Mouse (Mus musculus) stomach, embryonic 16.5 days (tissue): ENCODE measurements around the gene Slc39a1. TPM values are rescaled to one million over a fixed set of nuclear protein-coding genes. Genes with fewer than 3 reads are reported as not detected.
A peak's percentile ranks its signal among the peaks of the same experiment; 100 is the strongest.

Experiments used
- ATAC-seq: fragments of 200-750 bp; cut with Nextera tagmentation; 2 replicates; pipeline ENCODE4 v1.8.0; 2017; ENCODE audit warnings: moderate number of reproducible peaks, moderate TSS enrichment; ENCODE audit not compliant: insufficient read depth, low FRiP score
- H3K27ac ChIP-seq: fragments of 300-500 bp; sonication (generic); 2 replicates; pipeline ENCODE4 v1.5.1; 2014; ENCODE audit warnings: low read length
- H3K27me3 ChIP-seq: fragments of 300-500 bp; sonication (generic); 2 replicates; pipeline ENCODE4 v1.6.1; 2014; ENCODE audit warnings: low read length, control low read depth, mixed read lengths; ENCODE audit not compliant: control insufficient read depth, insufficient read depth
- H3K36me3 ChIP-seq: fragments of 300-500 bp; sonication (generic); 2 replicates; pipeline ENCODE4 v1.6.1; 2014; ENCODE audit warnings: low read length; ENCODE audit not compliant: control insufficient read depth, insufficient read depth
- H3K4me1 ChIP-seq: fragments of 300-500 bp; sonication (generic); 2 replicates; pipeline ENCODE4 v1.6.1; 2014; ENCODE audit warnings: low read length, control low read depth, mixed read lengths; ENCODE audit not compliant: control insufficient read depth, insufficient read depth
- H3K4me2 ChIP-seq: fragments of 300-500 bp; sonication (generic); 2 replicates; pipeline ENCODE4 v1.6.1; 2014; ENCODE audit warnings: low read depth, low read length, mixed read lengths
- H3K4me3 ChIP-seq: fragments of 300-500 bp; sonication (generic); replicated peaks from 2 replicates; pipeline ENCODE4 v1.5.1; 2014; ENCODE audit warnings: mild to moderate bottlenecking, low read length
- H3K9ac ChIP-seq: fragments of 300-500 bp; sonication (generic); 2 replicates; pipeline ENCODE4 v1.6.1; 2014; ENCODE audit warnings: low read length
- H3K9me3 ChIP-seq: fragments of 300-500 bp; sonication (generic); replicated peaks from 2 replicates; pipeline ENCODE4 v1.6.1; 2016; ENCODE audit warnings: low read length, control low read depth; ENCODE audit not compliant: control insufficient read depth
- WGBS: fragments of 180-500 bp; shearing (Covaris S2); extraction: QIAGEN DNeasy Blood & Tissue Kit; methylation state at CpG from one replicate; pipeline ENCODE4 v1.1.7; 2014; 5-methylcytosine and 5-hydroxymethylcytosine counted together
- polyA plus RNA-seq: library from polyadenylated mRNA; unstranded; fragments of >200 nt; fragmentation: Nextera tagmentation; extraction: Ambion mirVana; gene quantifications from 2 replicates; pipeline ENCODE4 v1.2.1, GENCODE M21; 2015

Slc39a1 gene
- polyA plus RNA-seq, 1 experiment from 2014 or later: 101 TPM

DNA sequence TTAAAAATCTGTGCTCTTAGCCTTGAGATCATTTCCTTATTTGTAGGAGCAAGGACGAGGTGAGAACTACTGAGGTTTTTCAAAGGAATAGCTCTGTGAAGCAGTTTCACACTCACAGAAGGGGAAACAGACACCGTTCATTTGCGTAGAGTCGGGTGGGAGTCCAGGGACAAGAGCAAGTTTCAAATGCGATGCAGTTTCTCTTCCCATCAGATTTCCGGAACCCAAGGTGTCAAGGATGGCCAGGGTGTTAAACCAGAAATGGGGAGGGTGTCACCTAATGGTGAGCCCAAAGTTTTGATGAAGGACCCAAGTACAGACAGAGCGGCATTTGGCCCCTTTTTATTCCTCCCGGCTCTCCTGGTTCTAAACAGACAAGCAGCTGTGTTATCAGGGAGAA lies 16.9 kb upstream of the Slc39a1 start:
- WGBS: 12% methylated on average over 8 of the region's 8 CpGs
- 0 out of 2 replicates have a peak, but pooled peaks cover 3% of the 10 kb centered on the region for H3K9me3 ChIP-seq
- H3K4me3 ChIP-seq: peak overlapping the region; percentile 83
- H3K27me3 ChIP-seq: no peaks in the 10 kb centered on the region
- H3K36me3 ChIP-seq: peaks cover 4% of the 10 kb centered on the region; the same call in 1 of the 2 replicates
- H3K27ac ChIP-seq: no peak overlapping the region
- H3K9ac ChIP-seq: peak overlapping the region; percentile 89
- H3K4me1 ChIP-seq: peaks cover 3% of the 10 kb centered on the region; the same call in 1 of the 2 replicates
- no peak for ATAC-seq
- peak overlapping the region; percentile 69 for H3K4me2 ChIP-seq

DNA sequence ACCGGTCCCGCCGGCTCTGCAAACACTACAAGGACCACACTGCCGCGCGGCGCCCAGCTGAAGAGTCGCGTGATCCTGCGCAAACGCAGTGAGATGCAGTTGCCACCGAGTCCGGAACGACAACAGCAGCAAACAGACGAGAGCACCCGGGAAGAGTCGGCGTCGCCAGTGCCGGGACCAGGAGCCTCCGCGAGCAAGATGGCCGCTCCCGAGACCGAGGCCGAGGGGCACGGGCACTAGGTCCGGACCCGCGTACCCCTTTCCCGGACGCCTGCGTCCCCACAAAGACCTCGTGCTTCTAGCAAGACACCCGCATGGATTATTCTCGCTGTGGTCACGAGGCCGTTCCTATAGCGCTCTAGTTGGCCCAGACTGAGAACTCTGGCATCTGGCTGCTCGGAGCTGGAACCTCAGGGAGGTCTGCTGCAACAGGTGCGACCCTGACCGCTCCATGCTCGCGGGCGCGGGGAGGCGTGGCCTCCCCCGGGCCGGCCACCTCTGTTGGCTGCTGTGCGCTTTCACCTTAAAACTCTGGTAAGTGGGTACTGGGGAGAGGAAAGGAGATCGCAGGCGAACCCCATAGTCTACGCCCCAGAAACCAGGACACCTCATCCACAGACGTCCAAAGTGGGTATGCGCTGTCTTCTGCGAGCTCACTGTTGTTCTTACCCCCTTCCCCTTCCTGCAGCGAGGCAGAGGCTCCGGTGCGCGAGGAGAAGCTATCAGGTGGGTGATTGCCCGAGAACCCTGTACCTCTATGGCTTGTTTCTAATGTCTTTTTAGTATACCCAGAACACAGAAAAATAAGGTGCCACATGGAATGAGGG lies 16.3 kb upstream of the Slc39a1 start, which contains the start of gene Jtb:
Gene Jtb, plus strand, starts transcription at position 91 of the 827 bp plus-strand sequence.
- 0 out of 2 replicates have a peak, but pooled peaks cover 3% of the 10 kb centered on the region for H3K9me3 ChIP-seq
- WGBS: under 1% methylated on average over 61 of the region's 61 CpGs
- H3K4me2 ChIP-seq: peak within 1 kb of the TSS; percentile 69
- H3K4me1 ChIP-seq: peaks cover 3% of the 10 kb centered on the region; the same call in 1 of the 2 replicates
- peak within 1 kb of the TSS; percentile 89 for H3K9ac ChIP-seq
- peaks cover 4% of the 10 kb centered on the region; the same call in 1 of the 2 replicates for H3K36me3 ChIP-seq
- peak; percentile 97 for ATAC-seq
- H3K27me3 ChIP-seq: no peaks in the 10 kb centered on the region
- peak within 1 kb of the TSS; percentile 83 for H3K4me3 ChIP-seq
- H3K27ac ChIP-seq: peak within 1 kb of the TSS; percentile 92

DNA sequence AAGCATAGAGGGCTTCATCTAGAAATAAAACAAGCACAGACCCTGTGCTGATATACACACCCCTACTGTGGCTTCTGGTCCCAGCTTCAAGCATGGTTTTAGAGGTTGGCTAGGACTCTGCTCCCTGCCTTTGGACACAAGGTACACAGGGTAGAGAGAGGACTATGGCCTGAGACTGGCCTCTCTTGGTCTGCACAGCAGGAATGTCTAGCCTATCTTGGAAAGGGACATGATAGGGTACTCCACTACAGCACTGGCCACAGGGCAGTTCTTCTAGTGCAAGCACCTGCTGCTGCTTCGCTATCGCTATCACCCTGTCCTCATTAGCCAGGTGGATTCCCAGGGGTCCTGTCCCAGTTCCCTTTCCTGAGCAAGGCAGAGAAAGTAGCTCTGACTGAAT lies 6.7 kb upstream of the Slc39a1 start:
- Histone ChIP-seq H3K4me3 (no peak overlapping the region), H3K4me2 (peak overlapping the region; percentile 64; the same call in 1 of the 2 replicates), H3K27ac (no peak overlapping the region), H3K9me3 (no peaks in the 10 kb centered on the region), H3K27me3 (no peaks in the 10 kb centered on the region), H3K4me1 (peaks cover 9% of the 10 kb centered on the region; the same call in 1 of the 2 replicates), H3K36me3 (no peaks in the 10 kb centered on the region), H3K9ac (no peak overlapping the region)
- WGBS: 81% methylated on average over 2 of the region's 2 CpGs
- ATAC-seq: no peak

DNA sequence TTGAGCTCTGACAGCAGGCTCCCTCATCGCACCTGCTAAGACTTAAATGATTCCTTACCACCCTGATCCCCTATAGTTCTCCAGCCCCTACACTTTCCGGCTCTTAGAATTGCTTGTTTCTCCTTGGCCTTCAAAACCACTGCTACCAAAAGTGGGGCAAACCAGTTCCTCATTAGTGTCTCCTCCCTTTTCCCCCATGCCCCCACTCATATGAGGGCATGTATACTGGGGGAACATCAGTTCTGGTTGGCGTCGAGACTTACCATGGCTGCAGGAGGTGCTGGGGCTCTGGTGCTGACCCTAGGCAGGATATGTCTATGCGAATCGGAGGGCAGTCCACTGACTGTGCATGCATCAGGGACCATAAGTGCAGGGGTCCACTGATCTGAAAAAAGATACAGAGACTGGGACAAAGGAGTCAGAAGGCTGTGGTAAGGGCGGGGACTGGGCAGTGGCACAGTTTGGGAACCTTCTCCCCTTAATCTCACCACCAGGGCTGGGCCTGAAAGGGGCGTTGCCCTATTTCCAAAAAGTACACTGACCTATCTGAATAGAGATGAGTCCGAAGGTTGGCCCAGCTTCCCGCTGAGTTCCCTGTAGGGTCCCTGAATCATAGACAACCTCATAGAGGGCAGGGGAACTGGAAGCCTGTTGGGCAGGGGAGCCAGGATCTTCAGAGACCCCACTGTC lies 6.2 kb upstream of the Slc39a1 start:
- Histone ChIP-seq H3K27me3 (no peaks in the 10 kb centered on the region), H3K9ac (peak overlapping the region; percentile 23; the same call in 1 of the 2 replicates), H3K4me1 (peaks cover 14% of the 10 kb centered on the region; the same call in 1 of the 2 replicates), H3K9me3 (no peaks in the 10 kb centered on the region), H3K36me3 (no peaks in the 10 kb centered on the region), H3K4me3 (peak overlapping the region; percentile 44), H3K27ac (no peak overlapping the region), H3K4me2 (peak overlapping the region; percentile 64; the same call in 1 of the 2 replicates)
- ATAC-seq: no peak
- WGBS: 83% methylated on average over 10 of the region's 10 CpGs

DNA sequence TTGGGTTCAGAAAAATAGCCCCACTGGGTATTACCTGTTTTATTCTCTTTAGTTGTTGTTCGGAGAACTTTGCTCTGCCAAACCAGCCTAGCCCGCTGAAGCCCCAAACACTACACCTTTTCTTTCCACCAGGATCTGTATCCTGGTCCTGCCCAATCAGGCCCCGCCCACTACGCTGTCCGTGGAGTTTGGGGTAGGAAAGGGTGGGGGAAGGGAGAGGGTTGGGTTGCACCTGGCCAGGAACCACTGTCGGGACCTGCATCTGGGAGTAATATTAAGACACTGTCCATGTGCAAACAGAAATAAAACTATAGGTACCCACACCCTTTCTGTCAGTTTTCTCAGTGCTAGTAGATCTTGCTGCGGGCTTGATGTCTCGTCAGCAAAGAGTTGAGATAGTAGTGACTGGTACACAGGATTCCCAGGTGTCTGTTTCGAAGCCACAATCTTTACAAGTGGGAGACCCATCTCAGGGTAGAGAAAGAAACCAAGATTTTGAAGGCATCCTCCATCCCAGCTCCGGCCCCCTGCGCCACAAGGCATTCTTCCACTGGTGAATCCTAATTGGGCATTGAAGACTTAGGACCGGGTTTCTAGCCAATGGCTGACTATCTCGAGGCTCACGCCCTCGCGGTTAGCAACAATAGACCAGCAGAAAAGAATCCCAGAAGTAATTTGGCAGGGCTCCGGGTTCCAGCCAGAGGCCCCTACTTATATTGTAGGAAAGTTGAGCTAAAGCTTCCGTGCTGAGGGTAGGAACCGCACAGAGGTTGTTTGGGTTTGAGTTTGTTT lies 4.8 kb upstream of the Slc39a1 start, which contains the start of gene Creb3l4:
Gene Creb3l4, minus strand, starts transcription at position 529 of the 792 bp plus-strand sequence.
- Histone ChIP-seq H3K27me3 (no peaks in the 10 kb centered on the region), H3K9me3 (no peaks in the 10 kb centered on the region), H3K36me3 (no peaks in the 10 kb centered on the region), H3K27ac (peak within 1 kb of the TSS; percentile 85), H3K4me2 (peak within 1 kb of the TSS; percentile 64), H3K4me1 (peaks cover 14% of the 10 kb centered on the region; the same call in 1 of the 2 replicates), H3K4me3 (peak within 1 kb of the TSS; percentile 44), H3K9ac (peak within 1 kb of the TSS; percentile 72)
- 7% methylated on average over 19 of the region's 19 CpGs for WGBS
- peak; percentile 77 for ATAC-seq

DNA sequence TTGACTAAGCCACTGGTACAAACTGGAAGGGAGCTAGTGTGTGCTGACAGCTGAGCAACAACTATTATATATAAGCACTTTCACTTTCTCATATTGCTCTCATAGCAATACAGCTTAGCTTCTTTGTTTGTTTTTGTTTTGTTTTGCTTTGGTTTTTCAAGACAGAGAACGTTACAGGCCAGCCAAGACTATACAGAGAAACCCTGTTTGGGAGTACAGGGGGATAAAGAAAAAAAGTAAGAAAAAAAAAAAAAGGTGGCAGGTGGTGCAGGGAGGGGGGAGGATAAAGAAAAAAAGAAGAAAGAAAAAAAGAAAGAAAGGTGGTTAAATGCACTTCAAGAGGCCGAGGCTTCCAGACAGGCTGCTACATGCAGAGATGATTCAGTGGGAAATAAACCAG lies 2.6 kb upstream of the Slc39a1 start:
- H3K27me3 ChIP-seq: no peaks in the 10 kb centered on the region
- peaks cover 22% of the 10 kb centered on the region for H3K4me1 ChIP-seq
- H3K4me2 ChIP-seq: no peak overlapping the region
- no peaks in the 10 kb centered on the region for H3K9me3 ChIP-seq
- ATAC-seq: no peak
- H3K9ac ChIP-seq: no peak overlapping the region
- 47% methylated on average over 2 of the region's 2 CpGs for WGBS
- no peak overlapping the region for H3K4me3 ChIP-seq
- peak overlapping the region; percentile 42 for H3K27ac ChIP-seq
- peaks cover 4% of the 10 kb centered on the region for H3K36me3 ChIP-seq

DNA sequence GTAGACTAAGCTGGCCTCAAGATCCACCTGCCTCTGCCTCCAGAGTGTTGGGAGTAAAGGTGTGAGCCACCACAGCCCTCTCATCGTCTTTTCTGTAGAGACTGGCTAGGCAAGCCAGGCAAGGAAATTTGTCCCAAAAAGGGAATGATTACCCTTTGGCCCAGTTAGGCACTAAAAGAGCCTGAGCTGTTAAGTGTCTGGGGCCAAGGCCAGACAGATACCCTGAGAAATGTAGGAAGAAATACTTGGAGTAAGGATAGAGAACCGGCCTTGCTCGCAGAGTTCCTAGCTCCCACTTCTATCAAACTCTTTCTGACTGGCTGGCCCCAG lies 377 bp upstream of the Slc39a1 start:
- Histone ChIP-seq H3K9ac (peak overlapping the region; percentile 96), H3K27me3 (no peaks in the 10 kb centered on the region), H3K27ac (peak overlapping the region; percentile 96), H3K36me3 (peaks cover 14% of the 10 kb centered on the region), H3K4me2 (peak overlapping the region; percentile 95), H3K4me1 (peaks cover 20% of the 10 kb centered on the region), H3K9me3 (no peaks in the 10 kb centered on the region), H3K4me3 (peak overlapping the region; percentile 89)
- ATAC-seq: no peak; the same call in 1 of the 2 replicates
- whole genome bisulfite sequencing: under 1% methylated on average over 3 of the region's 3 CpGs

DNA sequence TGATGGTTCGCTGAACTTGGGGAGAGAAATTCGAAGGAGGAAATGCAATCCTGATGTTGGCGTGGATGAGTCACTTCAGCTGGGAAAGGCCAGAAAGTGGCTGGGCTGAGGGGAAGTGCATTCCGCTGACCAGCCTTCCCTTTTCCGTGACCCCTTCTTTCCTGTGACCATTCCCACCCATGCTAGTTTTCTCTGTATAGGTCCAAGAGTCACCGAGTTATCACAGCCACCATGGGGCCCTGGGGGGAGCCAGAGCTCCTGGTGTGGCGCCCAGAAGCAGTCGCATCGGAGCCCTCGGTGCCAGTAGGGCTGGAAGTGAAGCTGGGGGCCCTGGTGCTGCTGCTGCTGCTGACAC lies 751 bp downstream of the Slc39a1 start:
- Histone ChIP-seq H3K27me3 (no peaks in the 10 kb centered on the region), H3K4me2 (peak overlapping the region; percentile 95), H3K4me1 (peaks cover 16% of the 10 kb centered on the region), H3K36me3 (peaks cover 14% of the 10 kb centered on the region), H3K9me3 (no peaks in the 10 kb centered on the region), H3K9ac (peak overlapping the region; percentile 96), H3K27ac (peak overlapping the region; percentile 96), H3K4me3 (peak overlapping the region; percentile 89)
- no peak for ATAC-seq
- WGBS: 3% methylated on average over 10 of the region's 10 CpGs
